Mouse (Mus musculus): ENCODE measurements around the gene Abracl. TPM values are rescaled to one million over a fixed set of nuclear protein-coding genes. Genes with fewer than 3 reads are reported as not detected.

Gene Abracl
- polyA plus RNA-seq (2017; shearing (Covaris generic)): 100 to 1,000 TPM; 389 to 484 TPM

DNA sequence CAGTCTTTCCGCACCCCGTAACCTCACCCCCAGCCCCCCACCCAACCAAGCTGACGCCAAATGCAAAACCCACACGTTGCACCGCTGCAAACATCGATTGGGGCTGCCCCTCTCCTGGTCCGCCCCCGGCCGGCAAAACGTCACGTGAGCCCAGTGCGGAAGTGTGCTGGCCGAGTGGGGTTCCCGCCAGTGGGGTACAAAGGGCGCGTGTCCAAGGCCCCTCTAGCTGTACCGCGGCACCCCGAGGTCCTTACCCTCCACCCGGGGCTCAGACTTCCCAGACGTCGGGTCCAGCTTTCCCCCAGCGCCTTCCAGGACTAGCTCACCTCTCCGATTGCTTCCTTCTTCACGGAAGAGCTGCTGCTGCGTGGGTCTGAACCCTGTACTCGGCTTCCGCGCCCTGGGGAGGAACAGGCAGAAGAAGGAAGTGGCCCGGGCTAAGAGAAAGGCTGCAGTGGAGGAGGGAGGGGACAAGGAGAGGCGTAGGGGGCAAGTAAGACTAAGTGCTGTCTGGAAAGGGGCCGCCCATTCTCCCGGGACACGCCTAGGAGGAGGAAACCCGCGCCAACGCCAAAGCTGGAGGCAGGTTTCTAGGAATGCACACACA, at the start of gene Abracl:
TSS of gene Abracl (minus strand) at position 548 of the 607 bp plus-strand sequence.

GRCm38 (mm10) chr10:18055696-18056390, 32.8 kb upstream of the Abracl start, which contains the start of gene Reps1:
Gene Reps1 (plus strand): TSS chr10:18055861.

Other genes starting within 250 kb of the Abracl start
- gene Txlnb, start 227.1 kb downstream of the Abracl start, polyA plus RNA-seq (2017; shearing (Covaris generic)): 1 to 10 TPM in 1 of 2 experiments, under 1 TPM in 1; 0.32 to 2.8 TPM
- gene Heca, start 75.2 kb downstream of the Abracl start, polyA plus RNA-seq (2017; shearing (Covaris generic)): 10 to 100 TPM; 63.0 to 82.7 TPM
- gene Reps1, start 32.6 kb upstream of the Abracl start, polyA plus RNA-seq (2017; shearing (Covaris generic)): 100 to 1,000 TPM; 104 to 115 TPM
- 1 to 10 TPM in 1 of 2 experiments, under 1 TPM in 1; 0.92 to 1.4 TPM for gene Ect2l, start 187.6 kb upstream of the Abracl start, polyA plus RNA-seq (2017; shearing (Covaris generic))
- gene Ccdc28a, start 211.7 kb upstream of the Abracl start, polyA plus RNA-seq (2017; shearing (Covaris generic)): 10 to 100 TPM; 28.0 to 36.4 TPM